Mouse (Mus musculus): ENCODE measurements around the gene Tgfbr1. TPM values are rescaled to one million over a fixed set of nuclear protein-coding genes. Genes with fewer than 3 reads are reported as not detected.

Gene Tgfbr1
- total and polyA plus RNA-seq, 3 experiments: 5.1 to 14.2 (median 13.8) TPM

- no peak overlapping the region for H3K9ac ChIP-seq (ENCODE audit: low read depth, low read length)
- no peak for DNase-seq
- no peak overlapping the region for H3K27ac ChIP-seq
- TF ChIP-seq CTCF (IDR thresholded peaks at IDR 0.05) (no peak), POLR2A (IDR thresholded peaks at IDR 0.05; ENCODE audit: insufficient read depth, low read depth, low read length) (no peak), EP300 (IDR thresholded peaks at IDR 0.05; ENCODE audit: insufficient read depth, low read depth, low read length) (no peak)
- H3K27me3 ChIP-seq (ENCODE audit: control insufficient read depth, insufficient read depth, low read length): no peaks in the 10 kb centered on the region
- H3K4me3 ChIP-seq: no peak overlapping the region
- H3K4me1 ChIP-seq (ENCODE audit: control insufficient read depth, insufficient read depth, low read length): no peaks in the 10 kb centered on the region
- no peaks in the 10 kb centered on the region for H3K79me2 ChIP-seq (replicated peaks; ENCODE audit: control insufficient read depth, insufficient read depth, low read length)
- 27% methylated on average over 6 of the region's 6 CpGs for WGBS
- intact Hi-C loops (cut with DNase I): loop anchor here (10.0 kb wide), 1 partner anchor 974 kb away; no protein-coding TSS in a partner anchor
- H3K36me3 ChIP-seq (ENCODE audit: control insufficient read depth, insufficient read depth, low read length): no peaks in the 10 kb centered on the region
Measured at GRCm38 (mm10) chr4:47430557-47430956, 77.5 kb downstream of the Tgfbr1 start.

- no peak for TF ChIP-seq CTCF (IDR thresholded peaks at IDR 0.05)
- Histone ChIP-seq H3K9ac (ENCODE audit: low read depth, low read length) (no peak overlapping the region), H3K36me3 (ENCODE audit: control insufficient read depth, insufficient read depth, low read length) (no peaks in the 10 kb centered on the region), H3K4me3 (no peak overlapping the region), H3K27ac (no peak overlapping the region), H3K4me1 (ENCODE audit: control insufficient read depth, insufficient read depth, low read length) (no peaks in the 10 kb centered on the region), H3K27me3 (ENCODE audit: control insufficient read depth, insufficient read depth, low read length) (no peaks in the 10 kb centered on the region), H3K79me2 (replicated peaks; ENCODE audit: control insufficient read depth, insufficient read depth, low read length) (no peaks in the 10 kb centered on the region)
- no peak for DNase-seq
- intact Hi-C loops (cut with DNase I): loop anchor here (10.0 kb wide), 1 partner anchor 974 kb away; no protein-coding TSS in a partner anchor
- 93% methylated on average over 5 of the region's 5 CpGs for WGBS
Measured at GRCm38 (mm10) chr4:47431081-47431480, 78.1 kb downstream of the Tgfbr1 start.

DNA sequence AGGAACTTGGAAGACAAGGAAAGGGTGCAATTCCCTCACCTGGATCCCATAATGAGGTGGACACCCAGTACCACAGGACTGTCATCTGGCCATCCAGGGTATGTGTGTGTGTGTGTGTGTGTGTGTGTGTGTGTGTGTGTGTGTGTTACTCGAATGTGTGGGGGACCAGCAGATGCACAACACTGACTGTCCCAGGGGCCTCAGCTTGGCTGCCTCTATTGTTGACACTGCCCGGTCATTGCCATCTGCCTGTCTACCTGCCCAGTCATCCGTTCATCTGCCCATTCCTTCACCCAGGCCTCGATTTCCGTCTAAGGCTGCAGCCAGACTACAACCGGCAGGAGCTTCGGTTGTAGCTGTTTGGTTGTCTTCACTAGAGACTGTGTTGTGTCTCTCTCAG, 79.7 kb downstream of the Tgfbr1 start:
- H3K4me3 ChIP-seq: no peak overlapping the region
- H3K79me2 ChIP-seq (replicated peaks; ENCODE audit: control insufficient read depth, insufficient read depth, low read length): no peaks in the 10 kb centered on the region
- DNase-seq: no peak
- H3K9ac ChIP-seq (ENCODE audit: low read depth, low read length): no peak overlapping the region
- H3K27me3 ChIP-seq (ENCODE audit: control insufficient read depth, insufficient read depth, low read length): no peaks in the 10 kb centered on the region
- no peak for TF ChIP-seq POLR2A (IDR thresholded peaks at IDR 0.05; ENCODE audit: insufficient read depth, low read depth, low read length)
- H3K36me3 ChIP-seq (ENCODE audit: control insufficient read depth, insufficient read depth, low read length): no peaks in the 10 kb centered on the region
- intact Hi-C loops (cut with DNase I): loop anchor here (10.0 kb wide), 1 partner anchor 972 kb away; no protein-coding TSS in a partner anchor
- H3K4me1 ChIP-seq (ENCODE audit: control insufficient read depth, insufficient read depth, low read length): peaks cover 2% of the 10 kb centered on the region
- 88% methylated on average over 7 of the region's 7 CpGs for WGBS
- H3K27ac ChIP-seq: no peak overlapping the region

DNA sequence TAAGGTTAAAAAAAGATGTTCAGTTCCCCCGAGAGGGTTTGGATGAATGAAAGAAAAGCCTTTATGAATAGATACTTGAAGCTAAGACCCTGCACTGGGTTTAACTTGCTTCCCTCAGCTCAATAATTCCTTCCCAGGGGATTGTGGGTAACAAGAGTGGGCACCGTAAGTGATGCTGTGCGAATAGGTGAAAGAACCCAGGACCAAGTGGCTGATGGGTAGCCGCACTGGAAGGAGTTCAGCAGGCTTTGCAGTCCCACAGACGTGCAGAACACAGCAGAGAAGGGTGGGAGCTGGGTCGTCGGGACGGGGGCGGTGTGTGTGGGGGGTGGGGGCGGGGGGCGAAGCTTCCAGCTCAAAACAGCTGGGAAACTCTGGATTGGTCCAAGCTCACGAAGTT, 82.1 kb downstream of the Tgfbr1 start:
- Histone ChIP-seq H3K27ac (no peak overlapping the region), H3K9ac (ENCODE audit: low read depth, low read length) (no peak overlapping the region), H3K36me3 (ENCODE audit: control insufficient read depth, insufficient read depth, low read length) (no peaks in the 10 kb centered on the region), H3K4me1 (ENCODE audit: control insufficient read depth, insufficient read depth, low read length) (peaks cover 5% of the 10 kb centered on the region), H3K27me3 (ENCODE audit: control insufficient read depth, insufficient read depth, low read length) (no peaks in the 10 kb centered on the region), H3K4me3 (no peak overlapping the region), H3K79me2 (replicated peaks; ENCODE audit: control insufficient read depth, insufficient read depth, low read length) (no peaks in the 10 kb centered on the region)
- no peak for DNase-seq
- intact Hi-C loops (cut with DNase I): loop anchor here (10.0 kb wide), 1 partner anchor 970 kb away; no protein-coding TSS in a partner anchor
- WGBS: 80% methylated on average over 12 of the region's 12 CpGs
- TF ChIP-seq EP300 (IDR thresholded peaks at IDR 0.05; ENCODE audit: insufficient read depth, low read depth, low read length) (no peak), POLR2A (IDR thresholded peaks at IDR 0.05; ENCODE audit: insufficient read depth, low read depth, low read length) (no peak), CTCF (IDR thresholded peaks at IDR 0.05) (no peak)

- Histone ChIP-seq H3K4me3 (no peak overlapping the region), H3K9ac (ENCODE audit: low read depth, low read length) (no peak overlapping the region), H3K27me3 (ENCODE audit: control insufficient read depth, insufficient read depth, low read length) (no peaks in the 10 kb centered on the region), H3K79me2 (replicated peaks; ENCODE audit: control insufficient read depth, insufficient read depth, low read length) (no peaks in the 10 kb centered on the region), H3K36me3 (ENCODE audit: control insufficient read depth, insufficient read depth, low read length) (no peaks in the 10 kb centered on the region), H3K27ac (no peak overlapping the region), H3K4me1 (ENCODE audit: control insufficient read depth, insufficient read depth, low read length) (peaks cover 5% of the 10 kb centered on the region)
- no peak for DNase-seq
- 65% methylated on average over 28 of the region's 28 CpGs for WGBS
- no peak for TF ChIP-seq EP300 (IDR thresholded peaks at IDR 0.05; ENCODE audit: insufficient read depth, low read depth, low read length)
- no peak for TF ChIP-seq POLR2A (IDR thresholded peaks at IDR 0.05; ENCODE audit: insufficient read depth, low read depth, low read length)
- no peak for TF ChIP-seq CTCF (IDR thresholded peaks at IDR 0.05)
- intact Hi-C loops (cut with DNase I): loop anchor here (10.0 kb wide), 1 partner anchor 969 kb away; no protein-coding TSS in a partner anchor
Measured at GRCm38 (mm10) chr4:47435566-47436360, 82.7 kb downstream of the Tgfbr1 start.

Data from heart, adult 2 months (tissue).